Mouse (Mus musculus): ENCODE results near the gene Grm5. TPM values are rescaled to one million over a fixed set of nuclear protein-coding genes. Genes with fewer than 3 reads are reported as not detected.

The Grm5 gene
- total and polyA plus RNA-seq, 2 experiments from 2014 or later: not detected

GRCm38 (mm10) chr7:88116724-88117409, 532.9 kb downstream of the Grm5 start:
- no peaks in the 10 kb centered on the region for H3K27me3 ChIP-seq (ENCODE audit: control insufficient read depth, insufficient read depth, low read length)
- 71% methylated on average over 6 of the region's 6 CpGs for whole genome bisulfite sequencing
- TF ChIP-seq EP300 (IDR thresholded peaks at IDR 0.05; ENCODE audit: low read depth): no peak
- no peak for TF ChIP-seq CTCF (IDR thresholded peaks at IDR 0.05; ENCODE audit: low read depth)
- ATAC-seq (ENCODE audit: insufficient read depth, low read depth) (no peak), DNase-seq (ENCODE audit: low spot score) (no peak)
- H3K4me3 ChIP-seq (ENCODE audit: low read depth, low read length): no peak overlapping the region
- no peaks in the 10 kb centered on the region for H3K4me1 ChIP-seq (ENCODE audit: control insufficient read depth, insufficient read depth)
- no peaks in the 10 kb centered on the region for H3K36me3 ChIP-seq (replicated peaks; ENCODE audit: control insufficient read depth, insufficient read depth, low read length)
- H3K27ac ChIP-seq (ENCODE audit: low read depth): no peak overlapping the region
- H3K9me3 ChIP-seq (replicated peaks; ENCODE audit: control insufficient read depth, low read length): no peaks in the 10 kb centered on the region
- no peak overlapping the region for H3K9ac ChIP-seq (replicated peaks; ENCODE audit: low read depth, low read length)
- no peak overlapping the region for H3K4me2 ChIP-seq (ENCODE audit: low read depth, low read length)

- 73% methylated on average over 8 of the region's 8 CpGs for WGBS
- Histone ChIP-seq H3K4me3 (ENCODE audit: low read depth, low read length) (no peak overlapping the region), H3K36me3 (replicated peaks; ENCODE audit: control insufficient read depth, insufficient read depth, low read length) (no peaks in the 10 kb centered on the region), H3K9me3 (replicated peaks; ENCODE audit: control insufficient read depth, low read length) (no peaks in the 10 kb centered on the region), H3K9ac (replicated peaks; ENCODE audit: low read depth, low read length) (no peak overlapping the region), H3K27me3 (ENCODE audit: control insufficient read depth, insufficient read depth, low read length) (peaks cover 17% of the 10 kb centered on the region), H3K27ac (ENCODE audit: low read depth) (no peak overlapping the region), H3K4me1 (ENCODE audit: control insufficient read depth, insufficient read depth) (no peaks in the 10 kb centered on the region), H3K4me2 (ENCODE audit: low read depth, low read length) (no peak overlapping the region)
- DNase-seq (ENCODE audit: low spot score) (no peak), ATAC-seq (ENCODE audit: insufficient read depth, low read depth) (no peak)
- TF ChIP-seq EP300 (IDR thresholded peaks at IDR 0.05; ENCODE audit: low read depth): no peak
Measured at GRCm38 (mm10) chr7:88128080-88128848, 544.3 kb downstream of the Grm5 start.

- Histone ChIP-seq H3K9me3 (replicated peaks; ENCODE audit: control insufficient read depth, low read length) (no peaks in the 10 kb centered on the region), H3K4me3 (ENCODE audit: low read depth, low read length) (peak overlapping the region; percentile 29), H3K36me3 (replicated peaks; ENCODE audit: control insufficient read depth, insufficient read depth, low read length) (no peaks in the 10 kb centered on the region), H3K27ac (ENCODE audit: low read depth) (no peak overlapping the region), H3K4me2 (ENCODE audit: low read depth, low read length) (peak overlapping the region; percentile 53), H3K27me3 (ENCODE audit: control insufficient read depth, insufficient read depth, low read length) (peaks cover 17% of the 10 kb centered on the region), H3K9ac (replicated peaks; ENCODE audit: low read depth, low read length) (no peak overlapping the region), H3K4me1 (ENCODE audit: control insufficient read depth, insufficient read depth) (no peaks in the 10 kb centered on the region)
- ATAC-seq (ENCODE audit: insufficient read depth, low read depth) (no peak), DNase-seq (ENCODE audit: low spot score) (no peak)
- WGBS: 11% methylated on average over 41 of the region's 41 CpGs
- TF ChIP-seq CTCF (IDR thresholded peaks at IDR 0.05; ENCODE audit: low read depth): no peak
- no peak for TF ChIP-seq EP300 (IDR thresholded peaks at IDR 0.05; ENCODE audit: low read depth)
Measured at GRCm38 (mm10) chr7:88129536-88130487, 545.8 kb downstream of the Grm5 start.

- H3K9ac ChIP-seq (replicated peaks; ENCODE audit: low read depth, low read length): no peak overlapping the region
- H3K36me3 ChIP-seq (replicated peaks; ENCODE audit: control insufficient read depth, insufficient read depth, low read length): no peaks in the 10 kb centered on the region
- ATAC-seq (ENCODE audit: insufficient read depth, low read depth): no peak
- H3K9me3 ChIP-seq (replicated peaks; ENCODE audit: control insufficient read depth, low read length): no peaks in the 10 kb centered on the region
- no peak for TF ChIP-seq CTCF (IDR thresholded peaks at IDR 0.05; ENCODE audit: low read depth)
- no peak for TF ChIP-seq EP300 (IDR thresholded peaks at IDR 0.05; ENCODE audit: low read depth)
- peaks cover 17% of the 10 kb centered on the region for H3K27me3 ChIP-seq (ENCODE audit: control insufficient read depth, insufficient read depth, low read length)
- H3K4me3 ChIP-seq (ENCODE audit: low read depth, low read length): peak overlapping the region; percentile 29
- H3K4me2 ChIP-seq (ENCODE audit: low read depth, low read length): peak overlapping the region; percentile 53
- no peak overlapping the region for H3K27ac ChIP-seq (ENCODE audit: low read depth)
- 28% methylated on average over 22 of the region's 22 CpGs for WGBS
- no peak for DNase-seq (ENCODE audit: low spot score)
- no peaks in the 10 kb centered on the region for H3K4me1 ChIP-seq (ENCODE audit: control insufficient read depth, insufficient read depth)
Measured at GRCm38 (mm10) chr7:88130488-88130849, 546.5 kb downstream of the Grm5 start.

- TF ChIP-seq CTCF (IDR thresholded peaks at IDR 0.05; ENCODE audit: low read depth): no peak
- TF ChIP-seq EP300 (IDR thresholded peaks at IDR 0.05; ENCODE audit: low read depth): no peak
- Histone ChIP-seq H3K4me2 (ENCODE audit: low read depth, low read length) (no peak overlapping the region), H3K27ac (ENCODE audit: low read depth) (no peak overlapping the region), H3K4me3 (ENCODE audit: low read depth, low read length) (no peak overlapping the region), H3K36me3 (replicated peaks; ENCODE audit: control insufficient read depth, insufficient read depth, low read length) (no peaks in the 10 kb centered on the region), H3K27me3 (ENCODE audit: control insufficient read depth, insufficient read depth, low read length) (no peaks in the 10 kb centered on the region), H3K9me3 (replicated peaks; ENCODE audit: control insufficient read depth, low read length) (no peaks in the 10 kb centered on the region), H3K9ac (replicated peaks; ENCODE audit: low read depth, low read length) (no peak overlapping the region), H3K4me1 (ENCODE audit: control insufficient read depth, insufficient read depth) (no peaks in the 10 kb centered on the region)
- WGBS: 51% methylated on average over 1 of the region's 1 CpGs
- ATAC-seq (ENCODE audit: insufficient read depth, low read depth) (no peak), DNase-seq (ENCODE audit: low spot score) (no peak)
Measured at GRCm38 (mm10) chr7:88159542-88160241, 575.7 kb downstream of the Grm5 start.
